Mouse (Mus musculus): ENCODE results near the gene Bbc3. TPM values are rescaled to one million over a fixed set of nuclear protein-coding genes. Genes with fewer than 3 reads are reported as not detected.

The Bbc3 gene
- total RNA-seq, 1 experiment from 2014 or later = 7.0 TPM

DNA sequence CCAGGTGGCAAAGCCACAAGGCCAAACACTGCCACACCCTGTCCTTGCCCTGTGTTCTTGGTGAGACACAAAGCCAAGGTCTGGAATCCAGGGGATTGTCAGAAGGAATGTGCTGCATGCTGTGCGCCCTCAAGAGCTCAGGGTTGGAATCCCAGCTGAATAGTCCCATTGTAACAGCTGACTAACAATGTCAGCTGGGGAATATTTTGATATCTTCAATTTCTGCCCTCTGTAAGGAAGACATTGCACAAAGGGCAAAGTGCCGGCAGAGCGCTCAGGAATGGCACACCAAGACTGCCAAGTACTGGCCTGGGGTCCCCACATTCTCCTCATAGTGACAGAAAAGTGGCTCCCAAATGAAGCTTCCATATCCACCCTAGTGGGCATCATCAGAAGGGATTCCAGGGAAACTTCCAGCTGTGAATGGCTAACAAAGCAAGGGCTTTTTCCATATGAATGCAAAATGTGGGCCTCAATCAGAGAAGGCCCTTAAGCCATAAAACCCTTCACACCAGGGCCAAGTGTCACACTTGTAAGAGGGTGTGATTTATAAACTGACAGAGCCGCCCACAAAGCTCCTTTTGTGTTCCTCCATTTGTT is 56.8 kb downstream of the Bbc3 start:
- no peak for ATAC-seq (ENCODE audit: extremely low read depth, insufficient number of reproducible peaks, low FRiP score, poor library complexity, severe bottlenecking)

DNA sequence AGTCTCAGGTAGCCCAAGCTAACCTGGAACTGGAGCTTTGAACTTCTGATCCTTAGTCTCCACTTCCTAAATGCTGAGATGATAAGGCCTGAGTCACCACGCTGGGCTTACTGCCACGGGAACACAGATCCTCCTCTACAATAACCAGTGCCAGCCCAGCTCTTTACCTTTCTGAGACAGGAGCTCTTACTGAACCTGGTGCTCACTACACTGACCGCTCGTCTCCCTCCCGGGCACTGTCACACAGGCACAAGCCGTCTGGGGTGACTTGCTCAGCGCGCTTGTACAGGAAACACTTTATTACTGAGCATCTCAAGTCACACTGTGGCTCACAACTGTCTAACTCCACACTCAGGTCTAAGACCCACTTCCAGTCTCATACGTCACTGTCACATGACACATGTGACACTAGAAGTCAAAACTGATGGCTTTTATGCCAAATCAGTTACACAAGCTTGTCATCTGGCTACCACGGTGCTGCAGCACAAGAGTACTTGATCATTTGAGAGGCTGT is 58.0 kb downstream of the Bbc3 start:
- ATAC-seq (ENCODE audit: extremely low read depth, insufficient number of reproducible peaks, low FRiP score, poor library complexity, severe bottlenecking) = no peak

DNA sequence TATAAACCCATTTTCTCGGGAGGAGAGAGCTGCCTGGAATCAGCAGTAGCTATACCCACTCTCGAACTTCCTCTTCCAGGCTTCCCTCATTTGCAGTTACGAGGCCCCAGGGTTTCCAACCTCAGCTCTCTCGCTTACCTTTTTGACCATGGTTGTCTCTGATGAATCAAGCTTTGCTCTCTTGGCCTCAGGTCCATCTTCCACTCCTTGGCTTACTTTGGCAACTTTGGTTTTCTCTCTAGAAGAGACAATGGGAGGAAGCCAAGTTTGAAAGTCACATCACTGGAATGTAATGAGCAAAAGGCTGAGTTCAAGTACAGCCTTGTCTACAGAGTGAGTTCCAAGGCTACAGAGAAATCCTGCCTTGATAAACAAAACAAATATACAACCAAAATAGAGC is 58.5 kb downstream of the Bbc3 start:
- no peak for ATAC-seq (ENCODE audit: extremely low read depth, insufficient number of reproducible peaks, low FRiP score, poor library complexity, severe bottlenecking)

Other genes with a start within 250 kb of the Bbc3 start
- gene Zfp541, start 246.6 kb upstream of the Bbc3 start, total RNA-seq (2017) = 0.61 and 0.70 TPM in 2 replicates
- gene Napa, start 209.9 kb upstream of the Bbc3 start, total RNA-seq (2017) = 75.3 and 78.1 TPM in 2 replicates
- gene Kptn, start 188.5 kb upstream of the Bbc3 start, total RNA-seq (2017) = 12.8 and 16.9 TPM in 2 replicates
- gene Slc8a2, start 178.6 kb upstream of the Bbc3 start, total RNA-seq (2017) = 0.25 TPM in 1 of 2 replicates, not detected in the other
- gene Meis3, start 133.3 kb upstream of the Bbc3 start, total RNA-seq (2017) = 2.5 and 4.5 TPM in 2 replicates
- gene Dhx34, start 86.4 kb upstream of the Bbc3 start, total RNA-seq (2017) = 12.5 and 12.9 TPM in 2 replicates
- 74.4 and 76.5 TPM in 2 replicates for gene C5ar2, start 64.2 kb upstream of the Bbc3 start, total RNA-seq (2017)
- 119 and 133 TPM in 2 replicates for gene C5ar1, start 48.9 kb upstream of the Bbc3 start, total RNA-seq (2017)
- 10.1 and 13.2 TPM in 2 replicates for gene Inafm1, start 34.8 kb upstream of the Bbc3 start, total RNA-seq (2017)
- gene Ccdc9, start 21.6 kb upstream of the Bbc3 start, total RNA-seq (2017) = 143 and 164 TPM in 2 replicates
- gene Sae1, start 79.4 kb downstream of the Bbc3 start, total RNA-seq (2017) = 110 and 123 TPM in 2 replicates
- gene Zc3h4, start 92.5 kb downstream of the Bbc3 start, total RNA-seq (2017) = 35.1 and 45.9 TPM in 2 replicates
- 5.8 and 6.8 TPM in 2 replicates for gene Tmem160, start 144.4 kb downstream of the Bbc3 start, total RNA-seq (2017)
- gene Npas1, start 169.3 kb downstream of the Bbc3 start, total RNA-seq (2017) = not detected in 2 replicates